Mouse (Mus musculus): ENCODE results near the gene Tomm70a.

- TF ChIP-seq TCF12 (IDR thresholded peaks at IDR 0.05; ENCODE audit: insufficient read depth, poor library complexity, severe bottlenecking) (no peak), POLR2A (IDR thresholded peaks at IDR 0.05; ENCODE audit: insufficient read length, low read depth) (no peak), MAX (IDR thresholded peaks at IDR 0.05; ENCODE audit: low read depth) (no peak), TCF3 (IDR thresholded peaks at IDR 0.05; ENCODE audit: insufficient read length, low read depth) (no peak), MYOG (IDR thresholded peaks at IDR 0.05; ENCODE audit: control insufficient read depth in 1 of 3, insufficient read depth in 1 of 3, insufficient read length in 2 of 3, low read depth in 2 of 3) (no peak), MYOD1 (IDR thresholded peaks at IDR 0.05; ENCODE audit: control insufficient read depth in 1 of 3, insufficient read length in 2 of 3, low read depth in 2 of 3) (no peak), POLR2AphosphoS2 (IDR thresholded peaks at IDR 0.05; ENCODE audit: insufficient read length, low read depth) (no peak)
Observed at GRCm38 (mm10) chr16:57191214-57191613, 69.7 kb downstream of the Tomm70a start.
